Mouse (Mus musculus): ENCODE data around the gene Myo18a.

DNA sequence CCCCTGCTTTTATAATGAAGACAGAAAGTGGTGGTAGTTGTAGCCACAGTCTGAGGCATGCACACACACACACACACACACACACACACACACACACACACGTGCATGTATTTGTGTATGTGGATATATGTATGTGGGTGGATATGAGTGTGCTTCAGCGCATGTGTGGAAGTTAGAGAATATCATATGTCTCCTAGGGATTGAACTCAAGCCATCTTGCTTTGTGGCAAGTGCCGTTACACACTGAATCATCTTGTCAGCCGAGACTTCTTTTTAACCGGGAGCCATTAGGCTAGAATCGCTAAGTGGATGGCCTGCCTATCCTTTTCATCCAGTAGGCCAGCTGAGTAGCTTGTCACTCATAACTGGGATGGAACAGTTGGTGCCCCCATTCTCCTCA is 94.0 kb downstream of the Myo18a start:
- TF ChIP-seq POLR2A (IDR thresholded peaks at IDR 0.05; ENCODE audit: control insufficient read depth, low read depth, low read length): no peak
- TF ChIP-seq CTCF (IDR thresholded peaks at IDR 0.05; ENCODE audit: control insufficient read depth, insufficient read depth, insufficient replicate concordance, low read depth, low read length): no peak

All from testis, adult 2 months (tissue).